Mouse (Mus musculus) hindbrain, postnatal 0 days (tissue): ENCODE measurements around the gene Rin2. TPM values are rescaled to one million over a fixed set of nuclear protein-coding genes. Genes with fewer than 3 reads are reported as not detected.
A peak's percentile ranks its signal among the peaks of the same experiment; 100 is the strongest.

ENCODE experiments used
- ATAC-seq: fragments of 200-750 bp; cut with Nextera tagmentation; 2 replicates; pipeline ENCODE4 v1.8.0; 2017; ENCODE audit warnings: mild to moderate bottlenecking, moderate TSS enrichment, moderate library complexity
- DNase-seq: peaks from one replicate; pipeline ENCODE4 v3.0.0-alpha.2; 2015; ENCODE audit warnings: low spot score
- H3K27ac ChIP-seq: fragments of 300-500 bp; sonication (generic); 2 replicates; pipeline ENCODE4 v1.5.1; 2014; ENCODE audit warnings: mild to moderate bottlenecking
- H3K27me3 ChIP-seq: fragments of 300-500 bp; sonication (generic); 2 replicates; pipeline ENCODE4 v1.6.1; 2014; ENCODE audit warnings: low read length, mixed read lengths; ENCODE audit not compliant: insufficient read depth
- H3K36me3 ChIP-seq: fragments of 300-500 bp; sonication (generic); 2 replicates; pipeline ENCODE4 v1.6.1; 2014; ENCODE audit warnings: low read length, mixed read lengths; ENCODE audit not compliant: insufficient read depth
- H3K4me1 ChIP-seq: fragments of 300-500 bp; sonication (generic); 2 replicates; pipeline ENCODE4 v1.6.1; 2014; ENCODE audit warnings: antibody characterized with exemption, low read length, mixed read lengths; ENCODE audit not compliant: insufficient read depth
- H3K4me2 ChIP-seq: fragments of 300-500 bp; sonication (generic); 2 replicates; pipeline ENCODE4 v1.6.1; 2014; ENCODE audit warnings: low read depth, mild to moderate bottlenecking, low read length, moderate library complexity, mixed read lengths
- H3K4me3 ChIP-seq: fragments of 300-500 bp; sonication (generic); 2 replicates; pipeline ENCODE4 v1.5.1; 2014; ENCODE audit warnings: low read length
- H3K9ac ChIP-seq: fragments of 300-500 bp; sonication (generic); replicated peaks from 2 replicates; pipeline ENCODE4 v1.6.1; 2014; ENCODE audit warnings: mild to moderate bottlenecking, low read length, moderate library complexity, mixed read lengths
- H3K9me3 ChIP-seq: fragments of 300-500 bp; sonication (generic); 2 replicates; pipeline ENCODE4 v1.6.1; 2016; ENCODE audit warnings: low read length, mixed read lengths
- CTCF ChIP-seq: IDR thresholded peaks from 2 replicates; pipeline ENCODE4 v1.5.1; 2016; ENCODE audit warnings: antibody characterized with exemption, control low read depth, low read depth
- WGBS: fragments of 180-500 bp; shearing (Covaris S2); extraction: QIAGEN DNeasy Blood & Tissue Kit; methylation state at CpG from one replicate; pipeline ENCODE4 v1.1.7; 2014; 5-methylcytosine and 5-hydroxymethylcytosine counted together
- polyA plus RNA-seq: library from polyadenylated mRNA; unstranded; fragments of >200 nt; fragmentation: Nextera tagmentation; extraction: Ambion mirVana; gene quantifications from 2 replicates; pipeline ENCODE4 v1.2.1, GENCODE M21; 2015
- total RNA-seq: library from RNA; depleted of rRNA; stranded (reverse); fragments of >200 nt; gene quantifications from 2 replicates; pipeline ENCODE4 v1.2.3, GENCODE M21; 2014

Rin2 gene
- total and polyA plus RNA-seq, 2 experiments from 2014 or later: 9.4 to 11.7 TPM

DNA sequence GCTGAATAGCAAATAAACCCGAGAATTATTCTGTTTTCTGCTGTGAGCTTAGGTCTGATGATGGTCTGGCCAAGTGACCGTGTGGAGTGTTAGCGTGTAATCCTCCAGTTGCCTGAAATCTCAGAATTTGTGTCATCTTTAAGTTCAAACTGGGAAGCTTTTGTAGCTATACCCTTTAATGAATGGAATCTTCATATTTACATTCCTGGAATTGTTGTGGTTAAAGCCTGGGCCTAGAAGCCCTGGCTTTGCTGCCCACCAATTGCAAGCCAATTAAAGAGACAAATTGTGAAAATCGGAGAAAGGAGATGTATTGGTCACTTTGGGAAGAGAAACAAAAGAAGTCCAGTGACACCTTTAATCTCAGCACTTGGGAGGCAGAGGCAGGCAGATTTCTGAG, 6.6 kb downstream of the Rin2 start:
- Histone ChIP-seq H3K4me2 (no peak overlapping the region), H3K9ac (no peak overlapping the region), H3K27ac (no peak overlapping the region), H3K4me1 (peaks cover 4% of the 10 kb centered on the region; the same call in 1 of the 2 replicates), H3K36me3 (no peaks in the 10 kb centered on the region), H3K9me3 (no peaks in the 10 kb centered on the region), H3K27me3 (no peaks in the 10 kb centered on the region), H3K4me3 (no peak overlapping the region)
- ATAC-seq (no peak), DNase-seq (no peak)
- 84% methylated on average over 4 of the region's 4 CpGs for WGBS
- no peak for TF ChIP-seq CTCF

GRCm38 (mm10) chr2:145682924-145683323, 7.9 kb downstream of the Rin2 start:
- no peak overlapping the region for H3K27ac ChIP-seq
- WGBS: 74% methylated on average over 3 of the region's 3 CpGs
- DNase-seq (no peak), ATAC-seq (no peak)
- no peaks in the 10 kb centered on the region for H3K27me3 ChIP-seq
- H3K36me3 ChIP-seq: no peaks in the 10 kb centered on the region
- peaks cover 4% of the 10 kb centered on the region; the same call in 1 of the 2 replicates for H3K4me1 ChIP-seq
- H3K4me2 ChIP-seq: no peak overlapping the region
- no peak overlapping the region for H3K4me3 ChIP-seq
- H3K9me3 ChIP-seq: no peaks in the 10 kb centered on the region
- no peak overlapping the region for H3K9ac ChIP-seq
- TF ChIP-seq CTCF: no peak

DNA sequence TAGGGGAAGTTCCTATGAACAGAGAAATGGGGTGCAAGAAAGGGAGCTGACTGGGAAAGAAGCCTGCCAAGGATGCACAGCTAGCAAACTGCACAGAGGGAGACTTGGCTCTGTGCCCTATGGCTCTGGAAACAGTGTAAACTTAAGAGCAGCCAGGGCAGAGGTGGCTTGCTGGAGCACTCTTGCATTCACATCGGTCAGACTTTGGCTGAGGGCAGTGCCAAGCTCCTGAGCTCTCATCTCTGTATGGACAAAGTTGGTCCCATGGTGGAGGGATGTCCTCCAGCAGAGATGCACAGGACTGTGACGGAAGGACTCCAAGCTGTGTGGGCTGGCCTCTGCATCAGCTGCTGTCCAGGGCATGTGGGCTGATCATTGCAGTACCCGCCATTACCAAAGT, 8.5 kb downstream of the Rin2 start:
- peak; percentile 54 for DNase-seq
- WGBS: 50% methylated on average over 3 of the region's 3 CpGs
- peak; percentile 47; the same call in 1 of the 2 replicates for ATAC-seq

GRCm38 (mm10) chr2:145684151-145684550, 9.1 kb downstream of the Rin2 start:
- Histone ChIP-seq H3K27ac (no peak overlapping the region), H3K27me3 (no peaks in the 10 kb centered on the region), H3K4me3 (no peak overlapping the region), H3K4me2 (no peak overlapping the region), H3K9me3 (no peaks in the 10 kb centered on the region), H3K36me3 (no peaks in the 10 kb centered on the region), H3K9ac (no peak overlapping the region), H3K4me1 (peaks cover 4% of the 10 kb centered on the region; the same call in 1 of the 2 replicates)
- DNase-seq (no peak), ATAC-seq (no peak)
- no peak for TF ChIP-seq CTCF
- 80% methylated on average over 1 of the region's 1 CpGs for WGBS

More for the DNA sequence above, 8.5 kb downstream of the Rin2 start:
- Histone ChIP-seq H3K4me1 (peaks cover 4% of the 10 kb centered on the region; the same call in 1 of the 2 replicates), H3K9me3 (no peaks in the 10 kb centered on the region), H3K27me3 (no peaks in the 10 kb centered on the region), H3K36me3 (no peaks in the 10 kb centered on the region), H3K9ac (no peak overlapping the region), H3K4me2 (no peak overlapping the region), H3K4me3 (no peak overlapping the region), H3K27ac (no peak overlapping the region)
- TF ChIP-seq CTCF: no peak

GRCm38 (mm10) chr2:145684891-145685290, 9.9 kb downstream of the Rin2 start:
- TF ChIP-seq CTCF: no peak
- Histone ChIP-seq H3K36me3 (no peaks in the 10 kb centered on the region), H3K4me1 (peaks cover 4% of the 10 kb centered on the region; the same call in 1 of the 2 replicates), H3K4me3 (no peak overlapping the region), H3K27ac (no peak overlapping the region), H3K27me3 (no peaks in the 10 kb centered on the region), H3K4me2 (no peak overlapping the region), H3K9me3 (no peaks in the 10 kb centered on the region), H3K9ac (no peak overlapping the region)
- WGBS: 75% methylated on average over 8 of the region's 8 CpGs
- DNase-seq: no peak
- no peak for ATAC-seq

DNA sequence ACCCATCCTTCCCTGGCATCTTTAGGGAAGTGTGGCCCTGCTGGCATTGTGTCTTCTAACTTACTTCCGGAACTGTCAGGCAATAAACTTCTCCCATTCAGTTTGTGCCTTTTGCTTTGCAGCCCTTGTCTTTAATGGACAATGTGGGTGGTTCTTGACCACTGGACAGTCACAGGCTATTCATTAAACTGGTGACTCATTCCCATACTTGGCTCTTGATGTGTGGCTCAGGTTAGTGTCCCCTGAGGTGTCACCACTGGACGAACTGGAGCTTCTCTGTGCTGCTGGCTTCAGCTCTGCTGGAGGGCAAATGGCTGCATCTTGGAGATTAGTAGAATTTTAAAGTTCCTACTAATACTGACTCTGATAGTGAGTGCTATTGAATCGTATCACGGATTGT, 11.0 kb downstream of the Rin2 start:
- DNase-seq (no peak), ATAC-seq (no peak)
- H3K4me3 ChIP-seq: no peak overlapping the region
- H3K4me2 ChIP-seq: no peak overlapping the region
- TF ChIP-seq CTCF: no peak
- 89% methylated on average over 4 of the region's 4 CpGs for WGBS
- peaks cover 4% of the 10 kb centered on the region; the same call in 1 of the 2 replicates for H3K4me1 ChIP-seq
- no peaks in the 10 kb centered on the region for H3K9me3 ChIP-seq
- no peak overlapping the region for H3K9ac ChIP-seq
- no peaks in the 10 kb centered on the region for H3K27me3 ChIP-seq
- H3K27ac ChIP-seq: no peak overlapping the region
- H3K36me3 ChIP-seq: no peaks in the 10 kb centered on the region

GRCm38 (mm10) chr2:145691367-145692009, 16.5 kb downstream of the Rin2 start:
- Histone ChIP-seq H3K4me2 (no peak overlapping the region), H3K4me3 (no peak overlapping the region), H3K4me1 (no peaks in the 10 kb centered on the region), H3K9ac (no peak overlapping the region), H3K36me3 (no peaks in the 10 kb centered on the region), H3K9me3 (no peaks in the 10 kb centered on the region), H3K27me3 (no peaks in the 10 kb centered on the region), H3K27ac (no peak overlapping the region)
- TF ChIP-seq CTCF: no peak
- DNase-seq (no peak), ATAC-seq (no peak)
- WGBS: 80% methylated on average over 10 of the region's 10 CpGs
